Mouse (Mus musculus) lung, postnatal 0 days (tissue): ENCODE data around the gene Med27.

Experiments used
- CTCF ChIP-seq: IDR thresholded peaks from 2 replicates; pipeline ENCODE4 v1.5.1; 2016; ENCODE audit warnings: antibody characterized with exemption, mild to moderate bottlenecking
- EP300 ChIP-seq: IDR thresholded peaks from 2 replicates; pipeline ENCODE4 v1.6.1; 2016; ENCODE audit warnings: antibody characterized with exemption, mild to moderate bottlenecking, control low read depth

DNA sequence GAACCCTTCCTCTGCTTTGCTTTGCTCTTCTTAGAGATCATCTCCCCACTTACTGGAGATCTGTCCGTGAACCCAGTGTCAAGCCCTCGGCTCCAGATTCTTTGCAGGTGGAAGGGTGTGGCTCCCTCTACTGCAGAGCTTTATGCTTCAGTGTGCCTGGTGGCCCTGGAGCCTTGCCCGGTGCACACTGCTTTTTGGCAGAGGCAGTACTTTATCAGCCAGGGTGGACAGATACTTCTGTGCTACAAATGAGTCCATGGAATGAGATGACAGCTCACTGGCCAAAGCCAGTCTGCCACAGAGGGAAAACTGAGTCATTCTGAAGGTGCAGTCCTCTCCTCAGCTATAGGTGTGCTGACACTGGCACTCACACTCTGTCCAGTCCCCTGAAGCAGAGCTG is 80.1 kb downstream of the Med27 start:
- no peak for TF ChIP-seq CTCF
- TF ChIP-seq EP300 = no peak
